ENCODE assay signal across 10 mouse cellular contexts in the genomic region with DNA sequence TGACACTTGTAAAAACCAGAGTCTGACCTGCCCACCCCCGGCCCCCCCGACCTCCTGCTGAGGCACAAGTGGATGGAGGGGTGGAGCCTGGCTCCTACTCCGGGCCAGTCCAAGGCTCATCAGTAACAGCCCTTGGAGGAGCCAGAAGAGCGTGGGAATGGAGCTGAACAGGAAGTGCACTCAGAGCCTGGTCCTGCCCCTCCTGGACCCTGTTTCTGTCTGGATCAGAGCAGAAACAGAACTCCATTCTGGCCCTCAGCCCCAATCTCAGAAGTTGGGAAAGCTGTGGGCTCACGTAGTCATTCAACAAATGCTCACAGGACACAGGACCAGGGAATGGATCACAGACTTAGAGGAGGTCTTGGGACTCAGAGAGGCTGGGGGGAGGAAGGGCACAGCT. TPM values are rescaled to one million over a fixed set of nuclear protein-coding genes. Genes with fewer than 3 reads are reported as not detected.
DNase-seq lines count a peak whose midpoint lies in the region; ATAC-seq and TF ChIP-seq lines count a peak whose summit lies in the region.
"Had no signal": no experiment of that assay in that cellular context is flagged by ENCODE, and none has a peak within 500 bp of the region (broad histone marks: within the 10 kb centered on the region; RNA-seq: fewer than 3 reads in every experiment).

No protein-coding gene starts in this region.

- no peak for TF ChIP-seq CTCF in liver, adult 2 months (IDR thresholded peaks at IDR 0.05; ENCODE audit: low read depth, low read length)

- peak; percentile 39 for DNase-seq in liver, adult 2 months (ENCODE audit: extremely low read depth, low read depth, low spot score)
- DNase-seq in liver: no peak
- DNase-seq in kidney, postnatal 10 days: peak; percentile 76
- peak; percentile 59 to 84 for DNase-seq in lung, postnatal 4 days
- DNase-seq in embryo, embryonic 10 days (ENCODE audit: low spot score): no peak
- no peak for DNase-seq in embryo, embryonic 10.5 days (ENCODE audit: low spot score)
- DNase-seq in spleen, postnatal 14 days (ENCODE audit: low spot score in 2 of 2): no peak

- H3K9me3 ChIP-seq in heart, embryonic 13.5 days: no peaks in the 10 kb centered on the region
- H3K9me3 ChIP-seq: neural tube, embryonic 12.5 days had no signal

- H3K4me3 ChIP-seq in liver, adult 2 months (ENCODE audit: insufficient read depth, low read depth, low read length): no peak overlapping the region
- no peak overlapping the region for H3K4me3 ChIP-seq in heart, embryonic 13.5 days
- H3K4me3 ChIP-seq: neural tube, embryonic 12.5 days had no signal

- no peaks in the 10 kb centered on the region for H3K79me2 ChIP-seq in liver, adult 2 months (ENCODE audit: control insufficient read depth, insufficient read depth, low read length)

- 61% methylated on average over 5 of the region's 5 CpGs for WGBS in liver, adult 2 months
- 26% methylated on average over 5 of the region's 5 CpGs for WGBS in heart, embryonic 13.5 days

- H3K27me3 ChIP-seq in liver, adult 2 months (ENCODE audit: control insufficient read depth, insufficient read depth, low read length): no peaks in the 10 kb centered on the region
- H3K27me3 ChIP-seq in heart, embryonic 13.5 days (replicated peaks): no peaks in the 10 kb centered on the region
- H3K27me3 ChIP-seq: neural tube, embryonic 12.5 days had no signal

- no peak for TF ChIP-seq POLR2A in liver, adult 2 months (IDR thresholded peaks at IDR 0.05; ENCODE audit: extremely low read depth, insufficient read depth, low read length)

- no peak overlapping the region for H3K9ac ChIP-seq in liver, adult 2 months (ENCODE audit: low read depth, low read length)
- H3K9ac ChIP-seq in heart, embryonic 13.5 days: peak overlapping the region; percentile 41; the same call in 1 of the 2 replicates
- H3K9ac ChIP-seq: neural tube, embryonic 12.5 days had no signal

- 0 out of 2 replicates have a peak, but pooled peaks cover 4% of the 10 kb centered on the region for H3K4me1 ChIP-seq in liver, adult 2 months (ENCODE audit: control insufficient read depth, insufficient read depth, low read length)
- peaks cover 42% of the 10 kb centered on the region for H3K4me1 ChIP-seq in heart, embryonic 13.5 days

- H3K36me3 ChIP-seq in liver, adult 2 months (ENCODE audit: control insufficient read depth, insufficient read depth, low read length): no peaks in the 10 kb centered on the region
- H3K36me3 ChIP-seq in heart, embryonic 13.5 days: peaks cover 73% of the 10 kb centered on the region

- H3K27ac ChIP-seq in liver, adult 2 months (replicated peaks; ENCODE audit: insufficient read depth, low read depth, low read length): peak overlapping the region; percentile 47
- H3K27ac ChIP-seq in heart, embryonic 13.5 days (replicated peaks): peak overlapping the region; percentile 78
- H3K27ac ChIP-seq: neural tube, embryonic 12.5 days had no signal

- H3K4me2 ChIP-seq in heart, embryonic 13.5 days: no peak overlapping the region
- H3K4me2 ChIP-seq: neural tube, embryonic 12.5 days had no signal

- ATAC-seq in heart, embryonic 13.5 days (ENCODE audit: extremely low read depth, insufficient number of reproducible peaks, low FRiP score, low TSS enrichment): no peak

RNA-seq across cellular contexts. Expression of a gene that starts 7.1 kb away (rescaled TPM):
- total RNA-seq in liver, adult 2 months (2014; rRNA removed): 13.6 and 22.2 TPM in 2 replicates
- 201 and 258 TPM in 2 replicates for polyA plus RNA-seq in liver, adult 2 months (2012; rRNA removed)
- 1.6 and 2.3 TPM in 2 replicates for polyA plus RNA-seq in heart, embryonic 13.5 days (2015; fragmentation: Nextera tagmentation; extraction: Ambion mirVana)
- total RNA-seq: hematopoietic stem cell, adult 5-6 weeks had no signal

RNA-seq across cellular contexts. Expression of a gene that starts 10.0 kb away (rescaled TPM):
- 8.5 and 12.6 TPM in 2 replicates for total RNA-seq in liver, adult 2 months (2014; rRNA removed)
- 23.2 and 33.9 TPM in 2 replicates for polyA plus RNA-seq in liver, adult 2 months (2012; rRNA removed)
- 48.4 and 50.3 TPM in 2 replicates for polyA plus RNA-seq in heart, embryonic 13.5 days (2015; fragmentation: Nextera tagmentation; extraction: Ambion mirVana)

RNA-seq across cellular contexts. Expression of a gene that starts 43.8 kb away (rescaled TPM):
- 12.8 and 20.7 TPM in 2 replicates for total RNA-seq in liver, adult 2 months (2014; rRNA removed)
- 27.2 and 34.5 TPM in 2 replicates for polyA plus RNA-seq in liver, adult 2 months (2012; rRNA removed)
- 16.0 and 16.9 TPM in 2 replicates for polyA plus RNA-seq in heart, embryonic 13.5 days (2015; fragmentation: Nextera tagmentation; extraction: Ambion mirVana)

Comparison
In these comparisons a context has a peak if more than half of its experiments do, and no peak if none do; other contexts are left out.
1. DNase-seq: peak in liver, adult 2 months (single experiment), kidney, postnatal 10 days (single experiment) and lung, postnatal 4 days (2 of 2); none in liver (single experiment), embryo, embryonic 10 days (single experiment), embryo, embryonic 10.5 days (single experiment) and spleen, postnatal 14 days (0 of 2).
2. RNA of a gene that starts 7.1 kb away (polyA plus RNA-seq): 201 to 258 TPM in liver, adult 2 months; 1.6 to 2.3 TPM in heart, embryonic 13.5 days; every median in the first group is over 10 times any median in the second.